Mouse (Mus musculus): Measurements from ENCODE around the gene Il31. TPM values are rescaled to one million over a fixed set of nuclear protein-coding genes. Genes with fewer than 3 reads are reported as not detected.

The Il31 gene
- polyA plus RNA-seq, 1 experiment from 2014 or later: not detected

DNA sequence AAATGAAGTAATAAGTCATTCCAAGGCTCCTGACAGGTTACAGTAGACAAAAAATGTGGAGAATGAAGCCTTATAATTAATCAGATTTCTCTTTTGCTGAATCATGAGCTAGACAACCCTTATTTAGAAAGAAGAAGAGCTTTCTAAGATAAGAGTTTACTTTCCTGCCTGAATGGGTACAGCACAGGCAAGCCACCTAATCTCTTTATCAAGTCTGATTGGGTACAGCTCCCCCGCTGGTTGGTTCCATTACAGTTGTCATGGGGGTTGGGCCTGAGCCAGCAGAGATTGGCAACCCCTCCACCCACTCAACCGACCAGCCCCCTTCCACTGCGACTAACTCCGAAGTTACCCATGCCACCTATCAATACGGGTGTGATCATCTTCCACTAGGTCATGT, 27.9 kb downstream of the Il31 start:
- no peak for ATAC-seq (ENCODE audit: low FRiP score)
- Histone ChIP-seq H3K9me3 (replicated peaks) (no peaks in the 10 kb centered on the region), H3K4me2 (replicated peaks) (no peak overlapping the region), H3K4me1 (no peaks in the 10 kb centered on the region), H3K27ac (no peak overlapping the region), H3K4me3 (no peak overlapping the region), H3K27me3 (no peaks in the 10 kb centered on the region), H3K36me3 (peaks cover 8% of the 10 kb centered on the region; the same call in 1 of the 2 replicates), H3K9ac (no peak overlapping the region)
- 58% methylated on average over 5 of the region's 5 CpGs for WGBS

DNA sequence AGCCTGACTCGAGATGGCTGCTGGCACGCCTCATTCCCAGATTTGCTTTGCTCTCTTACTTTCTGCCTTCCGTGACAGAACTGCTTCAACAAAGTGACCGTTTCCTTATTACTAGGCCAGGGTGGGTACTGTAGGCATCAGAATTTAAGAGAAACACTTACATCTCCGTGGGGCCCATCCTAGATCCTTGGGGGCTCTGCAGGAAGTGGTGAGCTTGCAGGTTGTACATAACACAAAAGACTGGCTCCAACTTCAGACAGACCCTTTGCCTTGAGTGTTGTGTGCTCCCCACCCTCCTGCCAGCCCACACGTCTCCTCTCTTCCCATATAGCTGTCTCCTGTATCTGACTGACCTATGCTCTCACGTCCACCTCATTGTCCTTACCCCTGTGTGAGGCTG, 37.4 kb downstream of the Il31 start:
- Histone ChIP-seq H3K27ac (no peak overlapping the region), H3K4me1 (no peaks in the 10 kb centered on the region), H3K4me3 (no peak overlapping the region), H3K27me3 (no peaks in the 10 kb centered on the region), H3K36me3 (peaks cover 94% of the 10 kb centered on the region), H3K9ac (no peak overlapping the region), H3K4me2 (replicated peaks) (no peak overlapping the region), H3K9me3 (replicated peaks) (no peaks in the 10 kb centered on the region)
- 90% methylated on average over 7 of the region's 7 CpGs for WGBS
- no peak for ATAC-seq (ENCODE audit: low FRiP score)

DNA sequence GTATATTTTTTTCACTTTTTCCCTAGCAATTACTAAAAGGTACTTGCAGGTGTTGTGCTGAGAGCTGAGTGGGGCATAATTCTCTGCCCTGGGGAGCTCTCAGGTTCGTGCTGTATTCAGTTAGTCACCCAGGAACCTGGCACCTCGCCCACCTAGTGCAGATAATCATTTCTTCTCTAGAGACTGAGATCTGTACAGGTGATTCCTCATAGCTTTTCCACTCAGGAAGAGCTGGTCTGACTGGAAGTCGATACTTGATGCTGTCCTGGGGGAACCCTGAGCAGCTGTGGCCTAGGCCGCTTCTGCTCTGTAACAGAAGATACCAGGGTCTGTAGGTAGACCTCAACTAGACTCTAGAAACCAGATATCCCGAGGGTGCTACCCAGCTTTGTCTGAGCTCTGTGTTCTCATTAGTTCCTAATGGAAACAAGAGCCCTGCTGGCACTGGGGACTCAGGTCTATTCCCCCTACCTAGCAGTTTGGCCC, 44.4 kb downstream of the Il31 start:
- ATAC-seq (ENCODE audit: low FRiP score): no peak
- peaks cover 66% of the 10 kb centered on the region for H3K36me3 ChIP-seq
- 92% methylated on average over 5 of the region's 5 CpGs for WGBS

DNA sequence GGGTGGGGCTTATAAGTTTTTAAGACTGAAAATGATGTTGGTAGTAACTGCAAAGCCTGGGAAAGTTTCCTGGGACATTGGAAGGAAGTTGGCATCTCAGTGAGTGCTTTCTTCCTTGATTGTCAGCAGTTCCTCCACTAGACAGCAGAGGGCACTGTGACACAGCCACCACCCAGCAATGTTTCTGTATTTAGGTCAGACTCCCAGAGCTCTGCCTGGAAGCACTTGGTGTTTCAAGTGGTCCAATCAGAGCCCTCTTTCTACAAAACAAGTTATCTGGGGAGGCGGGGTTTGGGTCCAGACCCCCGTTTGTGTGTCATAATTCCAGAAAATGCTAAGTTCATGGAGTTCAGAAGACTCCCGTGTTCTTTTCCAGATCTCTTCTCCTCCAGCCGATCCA, 45.2 kb downstream of the Il31 start:
- Histone ChIP-seq H3K27me3 (no peaks in the 10 kb centered on the region), H3K27ac (no peak overlapping the region), H3K9ac (no peak overlapping the region), H3K4me2 (replicated peaks) (no peak overlapping the region), H3K4me3 (no peak overlapping the region), H3K36me3 (peaks cover 57% of the 10 kb centered on the region), H3K9me3 (replicated peaks) (no peaks in the 10 kb centered on the region), H3K4me1 (no peaks in the 10 kb centered on the region)
- ATAC-seq (ENCODE audit: low FRiP score): no peak
- WGBS: 50% methylated on average over 4 of the region's 4 CpGs

More for the DNA sequence above, 44.4 kb downstream of the Il31 start:
- Histone ChIP-seq H3K9ac (no peak overlapping the region), H3K27ac (no peak overlapping the region), H3K4me1 (no peaks in the 10 kb centered on the region), H3K27me3 (no peaks in the 10 kb centered on the region), H3K4me2 (replicated peaks) (no peak overlapping the region), H3K9me3 (replicated peaks) (no peaks in the 10 kb centered on the region), H3K4me3 (no peak overlapping the region)

DNA sequence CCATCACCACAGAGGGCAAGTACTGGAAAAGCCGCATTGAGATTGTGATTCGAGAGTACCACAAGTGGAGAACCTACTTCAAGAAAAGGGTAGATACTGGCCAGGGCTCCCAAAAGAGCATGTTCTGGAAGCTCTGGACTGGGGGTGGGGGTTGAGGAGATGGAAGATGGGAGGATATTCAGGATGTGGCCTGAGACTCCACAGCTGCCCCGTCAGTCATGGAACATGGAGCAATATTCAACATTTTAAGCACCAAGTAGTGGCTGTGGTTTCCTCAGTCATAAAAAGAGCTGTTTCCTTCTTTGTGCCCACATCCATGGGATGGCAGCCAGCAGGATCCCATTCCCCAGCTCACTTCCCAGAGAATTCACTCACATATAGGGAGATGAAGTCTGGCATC, 47.0 kb downstream of the Il31 start:
- Histone ChIP-seq H3K4me3 (no peak overlapping the region), H3K4me2 (replicated peaks) (no peak overlapping the region), H3K9ac (no peak overlapping the region), H3K27me3 (no peaks in the 10 kb centered on the region), H3K4me1 (no peaks in the 10 kb centered on the region), H3K36me3 (peaks cover 42% of the 10 kb centered on the region), H3K27ac (no peak overlapping the region), H3K9me3 (replicated peaks) (no peaks in the 10 kb centered on the region)
- ATAC-seq (ENCODE audit: low FRiP score): no peak
- 99% methylated on average over 3 of the region's 3 CpGs for WGBS

DNA sequence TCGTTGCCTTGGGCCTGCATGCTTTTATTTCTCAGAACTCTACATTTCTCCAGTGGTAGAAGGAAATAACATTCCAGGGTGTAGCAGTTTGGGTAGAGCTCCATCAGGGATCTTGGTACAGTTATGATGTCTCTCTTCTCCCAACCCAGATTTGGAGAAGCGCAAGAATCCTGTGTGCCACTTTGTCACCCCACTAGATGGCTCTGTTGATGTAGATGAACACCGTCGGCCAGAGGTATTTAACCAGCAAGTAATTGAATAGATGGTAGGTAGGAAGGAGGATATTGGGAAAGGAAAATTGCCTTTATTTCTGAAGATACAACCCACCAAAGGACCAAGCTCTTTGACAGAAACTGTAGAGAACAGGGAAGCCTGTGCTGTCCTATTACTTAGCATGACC, 48.6 kb downstream of the Il31 start:
- Histone ChIP-seq H3K9me3 (replicated peaks) (no peaks in the 10 kb centered on the region), H3K27ac (no peak overlapping the region), H3K4me3 (no peak overlapping the region), H3K4me1 (peaks cover 5% of the 10 kb centered on the region), H3K4me2 (replicated peaks) (no peak overlapping the region), H3K9ac (no peak overlapping the region), H3K27me3 (no peaks in the 10 kb centered on the region), H3K36me3 (peaks cover 31% of the 10 kb centered on the region)
- ATAC-seq (ENCODE audit: low FRiP score): no peak
- WGBS: 69% methylated on average over 4 of the region's 4 CpGs

DNA sequence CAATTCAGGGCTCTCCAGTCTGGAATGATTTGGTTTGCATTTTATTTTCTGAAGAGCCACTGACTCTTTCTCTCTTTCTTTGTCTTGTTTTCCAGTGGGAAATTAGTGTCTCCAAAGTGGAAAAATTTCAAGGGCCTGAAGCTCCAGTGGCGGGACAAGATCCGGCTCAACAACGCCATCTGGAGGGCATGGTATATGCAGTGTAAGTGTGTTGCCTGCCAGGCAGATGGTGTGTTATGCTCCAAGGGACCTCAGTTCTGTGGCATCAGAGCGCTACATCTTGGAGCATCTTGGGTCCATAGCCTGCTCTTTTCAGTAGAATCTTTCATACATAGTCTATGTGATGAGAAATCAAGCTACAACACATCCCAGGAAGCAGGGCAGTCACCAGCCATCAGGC, 49.3 kb downstream of the Il31 start:
- Histone ChIP-seq H3K4me3 (no peak overlapping the region), H3K36me3 (peaks cover 24% of the 10 kb centered on the region), H3K4me2 (replicated peaks) (no peak overlapping the region), H3K9me3 (replicated peaks) (no peaks in the 10 kb centered on the region), H3K27ac (no peak overlapping the region), H3K4me1 (peaks cover 6% of the 10 kb centered on the region), H3K27me3 (no peaks in the 10 kb centered on the region), H3K9ac (no peak overlapping the region)
- no peak for ATAC-seq (ENCODE audit: low FRiP score)
- 83% methylated on average over 4 of the region's 4 CpGs for WGBS

DNA sequence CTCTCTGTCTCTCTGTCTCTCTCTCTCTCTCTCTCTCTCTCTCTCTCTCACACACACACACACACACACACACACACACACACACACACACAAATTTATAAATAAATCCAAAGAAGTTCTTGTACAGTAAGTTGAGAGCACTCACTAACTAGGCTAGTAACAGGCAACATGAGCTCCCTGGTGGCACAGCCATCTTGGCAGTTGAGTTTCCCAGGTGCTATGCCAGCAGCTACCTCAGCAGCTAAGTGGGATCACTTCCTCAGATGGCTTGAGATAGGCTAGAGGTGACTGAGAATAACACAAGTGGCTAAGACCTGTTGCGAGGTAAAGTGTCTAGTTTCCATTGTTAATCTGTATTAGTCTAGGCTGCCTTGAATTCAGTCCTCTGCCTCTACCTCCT, 50.0 kb downstream of the Il31 start:
- 95% methylated on average over 1 of the region's 1 CpGs for WGBS
- peaks cover 6% of the 10 kb centered on the region for H3K4me1 ChIP-seq
- no peak overlapping the region for H3K4me2 ChIP-seq (replicated peaks)
- ATAC-seq (ENCODE audit: low FRiP score): no peak
- H3K27me3 ChIP-seq: no peaks in the 10 kb centered on the region
- H3K27ac ChIP-seq: no peak overlapping the region
- H3K9ac ChIP-seq: no peak overlapping the region
- no peaks in the 10 kb centered on the region for H3K9me3 ChIP-seq (replicated peaks)
- H3K36me3 ChIP-seq: peaks cover 23% of the 10 kb centered on the region
- no peak overlapping the region for H3K4me3 ChIP-seq

DNA sequence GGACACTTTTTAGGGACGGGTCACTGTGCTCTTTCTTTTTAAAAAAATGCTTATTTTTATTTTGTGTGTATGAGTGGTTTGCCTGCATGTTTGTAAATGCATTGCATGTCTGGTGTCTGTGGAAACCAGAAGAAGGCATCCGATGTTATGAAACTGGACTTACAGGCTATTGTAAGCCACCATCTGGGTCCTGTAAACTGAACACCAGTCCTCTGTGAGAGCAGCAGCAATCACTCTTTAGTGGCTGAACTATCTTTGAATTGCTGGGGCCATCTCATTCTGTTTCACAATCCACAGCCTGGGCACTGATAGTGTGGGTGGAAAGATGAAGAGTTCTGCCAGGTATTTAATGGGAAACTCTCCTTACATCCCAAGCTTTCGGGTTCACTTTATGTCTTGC, 50.9 kb downstream of the Il31 start:
- H3K9me3 ChIP-seq (replicated peaks): no peaks in the 10 kb centered on the region
- no peak overlapping the region for H3K9ac ChIP-seq
- 85% methylated on average over 3 of the region's 3 CpGs for WGBS
- H3K27me3 ChIP-seq: no peaks in the 10 kb centered on the region
- H3K4me3 ChIP-seq: no peak overlapping the region
- peaks cover 6% of the 10 kb centered on the region for H3K4me1 ChIP-seq
- peaks cover 22% of the 10 kb centered on the region for H3K36me3 ChIP-seq
- H3K27ac ChIP-seq: no peak overlapping the region
- H3K4me2 ChIP-seq (replicated peaks): no peak overlapping the region
- no peak for ATAC-seq (ENCODE audit: low FRiP score)

DNA sequence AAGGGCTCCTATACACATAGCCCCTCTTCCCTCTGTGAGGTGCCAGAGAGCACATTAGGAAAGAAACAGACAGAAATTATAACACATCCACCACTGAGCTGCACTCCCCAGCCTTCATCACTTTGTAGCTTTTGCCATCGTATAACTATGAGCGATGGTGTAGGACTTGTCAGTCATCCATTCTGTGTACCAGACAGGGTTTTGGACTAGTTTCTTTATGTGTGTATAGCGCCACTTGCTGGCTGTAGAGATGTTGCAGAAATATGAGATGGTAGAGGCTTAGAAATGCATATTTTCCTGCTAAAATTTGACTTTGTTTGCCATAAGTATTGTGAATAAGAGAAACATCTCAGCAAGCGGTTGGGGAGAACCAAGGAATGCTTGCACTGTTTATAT, 52.5 kb downstream of the Il31 start:
- Histone ChIP-seq H3K27ac (no peak overlapping the region), H3K4me3 (no peak overlapping the region), H3K36me3 (peaks cover 8% of the 10 kb centered on the region; the same call in 1 of the 2 replicates), H3K4me1 (peaks cover 15% of the 10 kb centered on the region), H3K4me2 (replicated peaks) (no peak overlapping the region), H3K9ac (no peak overlapping the region), H3K27me3 (no peaks in the 10 kb centered on the region), H3K9me3 (replicated peaks) (no peaks in the 10 kb centered on the region)
- ATAC-seq (ENCODE audit: low FRiP score): no peak
- 36% methylated on average over 4 of the region's 4 CpGs for WGBS

DNA sequence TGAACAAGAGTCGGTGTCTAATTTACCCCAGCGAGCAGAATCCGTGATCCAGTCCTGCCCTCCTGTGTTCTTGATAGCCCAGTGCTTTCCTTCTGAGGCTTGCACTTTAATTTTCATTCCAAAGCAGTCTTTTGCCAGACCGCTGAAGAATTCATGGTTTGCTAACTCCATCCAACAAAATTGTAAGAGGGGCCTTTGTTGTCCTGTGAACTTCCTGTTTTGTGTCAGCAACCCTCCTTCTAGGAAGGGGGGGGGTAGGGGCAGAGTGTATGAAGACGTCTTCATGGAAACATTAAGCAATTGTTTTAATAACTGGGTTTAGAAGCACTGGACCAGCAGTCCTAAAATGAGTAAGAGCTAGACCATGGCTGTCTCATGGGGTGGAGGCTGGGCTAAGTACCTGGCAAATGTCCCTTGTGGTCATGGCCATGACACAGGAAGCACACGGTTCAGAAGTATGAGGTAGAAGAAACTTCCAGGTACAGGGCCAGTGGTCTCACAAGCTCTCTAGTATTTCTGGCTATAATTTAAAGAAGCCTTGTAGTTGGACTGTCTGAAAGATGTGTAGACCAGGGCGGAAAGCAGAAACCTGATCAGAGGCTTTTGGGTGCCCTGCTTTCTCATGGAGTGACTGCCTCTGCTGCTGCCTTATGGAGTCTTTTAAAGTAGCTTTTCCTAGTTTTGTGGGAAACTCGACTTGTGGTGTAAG, 53.1 kb downstream of the Il31 start:
- Histone ChIP-seq H3K4me3 (no peak overlapping the region), H3K27me3 (no peaks in the 10 kb centered on the region), H3K9me3 (replicated peaks) (no peaks in the 10 kb centered on the region), H3K4me1 (peaks cover 15% of the 10 kb centered on the region), H3K4me2 (replicated peaks) (no peak overlapping the region), H3K36me3 (peaks cover 8% of the 10 kb centered on the region; the same call in 1 of the 2 replicates), H3K9ac (no peak overlapping the region), H3K27ac (no peak overlapping the region)
- 67% methylated on average over 8 of the region's 8 CpGs for WGBS
- no peak for ATAC-seq (ENCODE audit: low FRiP score)

DNA sequence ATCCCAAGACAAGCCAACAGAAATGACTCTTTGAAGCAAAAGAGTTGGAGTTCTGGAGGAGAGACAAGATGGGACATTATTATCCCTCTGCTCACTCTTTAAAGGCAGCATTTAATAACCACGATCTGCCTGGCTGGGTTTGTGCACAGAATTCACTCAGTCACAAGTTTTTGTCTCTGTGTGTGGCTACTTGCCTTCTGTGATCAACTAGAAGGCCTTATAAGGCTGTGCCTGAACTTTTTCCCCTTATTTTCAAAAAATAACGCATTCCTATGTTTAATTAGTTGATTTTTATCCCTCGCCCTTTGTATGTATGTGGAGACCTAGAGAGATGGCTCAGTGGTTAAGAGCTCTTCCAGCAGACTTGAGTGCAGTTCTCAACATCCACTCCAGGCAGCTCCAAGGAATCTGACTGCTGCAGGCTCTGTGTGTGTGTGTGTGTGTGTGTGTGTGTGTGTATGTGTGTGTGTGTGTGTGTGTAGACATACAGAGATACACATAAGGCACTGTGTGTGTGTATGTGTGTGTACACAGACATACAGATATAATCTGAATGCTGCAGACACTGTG, 56.9 kb downstream of the Il31 start:
- H3K4me3 ChIP-seq: no peak overlapping the region
- H3K9ac ChIP-seq: no peak overlapping the region
- H3K4me1 ChIP-seq: peaks cover 15% of the 10 kb centered on the region
- no peaks in the 10 kb centered on the region for H3K27me3 ChIP-seq
- no peaks in the 10 kb centered on the region for H3K9me3 ChIP-seq (replicated peaks)
- H3K27ac ChIP-seq: peak overlapping the region; percentile 57; the same call in 1 of the 2 replicates
- H3K4me2 ChIP-seq (replicated peaks): no peak overlapping the region
- no peak for ATAC-seq (ENCODE audit: low FRiP score)
- WGBS: 75% methylated on average over 3 of the region's 3 CpGs
- H3K36me3 ChIP-seq: no peaks in the 10 kb centered on the region

Data from hindbrain, embryonic 12.5 days (tissue).